Mouse (Mus musculus): ENCODE measurements around the gene Jsrp1. TPM values are rescaled to one million over a fixed set of nuclear protein-coding genes. Genes with fewer than 3 reads are reported as not detected.

Gene Jsrp1
- polyA plus RNA-seq, 1 experiment, result not detected

GRCm38 (mm10) chr10:80792175-80793032 lies 20.9 kb downstream of the Jsrp1 start:
- TF ChIP-seq CTCF (IDR thresholded peaks at IDR 0.05; ENCODE audit: extremely low read depth, insufficient read length, insufficient replicate concordance, low read depth, low read length) (no peak), POLR2A (IDR thresholded peaks at IDR 0.05; ENCODE audit: low read depth, low read length) (no peak)
- peaks cover 71% of the 10 kb centered on the region for H3K36me3 ChIP-seq (ENCODE audit: control insufficient read depth, insufficient read depth, low read length)

GRCm38 (mm10) chr10:80791476-80792174 lies 21.7 kb downstream of the Jsrp1 start:
- Histone ChIP-seq H3K27ac (ENCODE audit: insufficient read depth, low read depth, low read length) (no peak overlapping the region), H3K36me3 (ENCODE audit: control insufficient read depth, insufficient read depth, low read length) (peaks cover 77% of the 10 kb centered on the region), H3K4me3 (ENCODE audit: low read depth, low read length) (no peak overlapping the region), H3K4me1 (ENCODE audit: control insufficient read depth, insufficient read depth, insufficient read length, low read length) (no peaks in the 10 kb centered on the region; the same call in 1 of the 2 replicates), H3K27me3 (ENCODE audit: control insufficient read depth, insufficient read depth, low read length) (no peaks in the 10 kb centered on the region)
- 83% methylated on average over 33 of the region's 33 CpGs for WGBS
- no peak for TF ChIP-seq POLR2A (IDR thresholded peaks at IDR 0.05; ENCODE audit: low read depth, low read length)
- TF ChIP-seq CTCF (IDR thresholded peaks at IDR 0.05; ENCODE audit: extremely low read depth, insufficient read length, insufficient replicate concordance, low read depth, low read length), result no peak

More at GRCm38 (mm10) chr10:80792175-80793032, 20.9 kb downstream of the Jsrp1 start:
- no peak overlapping the region for H3K27ac ChIP-seq (ENCODE audit: insufficient read depth, low read depth, low read length)
- no peaks in the 10 kb centered on the region; the same call in 1 of the 2 replicates for H3K4me1 ChIP-seq (ENCODE audit: control insufficient read depth, insufficient read depth, insufficient read length, low read length)
- H3K4me3 ChIP-seq (ENCODE audit: low read depth, low read length), result peak overlapping the region; percentile 24; the same call in 1 of the 2 replicates
- H3K27me3 ChIP-seq (ENCODE audit: control insufficient read depth, insufficient read depth, low read length), result no peaks in the 10 kb centered on the region
- 66% methylated on average over 41 of the region's 41 CpGs for WGBS

- TF ChIP-seq CTCF (IDR thresholded peaks at IDR 0.05; ENCODE audit: extremely low read depth, insufficient read length, insufficient replicate concordance, low read depth, low read length), result no peak
- no peak for TF ChIP-seq POLR2A (IDR thresholded peaks at IDR 0.05; ENCODE audit: low read depth, low read length)
- no peaks in the 10 kb centered on the region for H3K27me3 ChIP-seq (ENCODE audit: control insufficient read depth, insufficient read depth, low read length)
These were observed 22.4 kb downstream of the Jsrp1 start for GRCm38 (mm10) chr10:80790761-80791404.

GRCm38 (mm10) chr10:80787517-80787916 lies 25.8 kb downstream of the Jsrp1 start:
- Histone ChIP-seq H3K4me1 (ENCODE audit: control insufficient read depth, insufficient read depth, insufficient read length, low read length) (no peaks in the 10 kb centered on the region; the same call in 1 of the 2 replicates), H3K4me3 (ENCODE audit: low read depth, low read length) (no peak overlapping the region), H3K27ac (ENCODE audit: insufficient read depth, low read depth, low read length) (no peak overlapping the region), H3K36me3 (ENCODE audit: control insufficient read depth, insufficient read depth, low read length) (peaks cover 93% of the 10 kb centered on the region), H3K27me3 (ENCODE audit: control insufficient read depth, insufficient read depth, low read length) (no peaks in the 10 kb centered on the region)
- WGBS, result 74% methylated on average over 2 of the region's 2 CpGs
- TF ChIP-seq POLR2A (IDR thresholded peaks at IDR 0.05; ENCODE audit: low read depth, low read length) (no peak), CTCF (IDR thresholded peaks at IDR 0.05; ENCODE audit: extremely low read depth, insufficient read length, insufficient replicate concordance, low read depth, low read length) (no peak)

More at GRCm38 (mm10) chr10:80790761-80791404, 22.4 kb downstream of the Jsrp1 start:
- H3K36me3 ChIP-seq (ENCODE audit: control insufficient read depth, insufficient read depth, low read length), result peaks cover 81% of the 10 kb centered on the region
- no peaks in the 10 kb centered on the region; the same call in 1 of the 2 replicates for H3K4me1 ChIP-seq (ENCODE audit: control insufficient read depth, insufficient read depth, insufficient read length, low read length)
- 89% methylated on average over 19 of the region's 19 CpGs for WGBS
- H3K27ac ChIP-seq (ENCODE audit: insufficient read depth, low read depth, low read length), result no peak overlapping the region
- no peak overlapping the region for H3K4me3 ChIP-seq (ENCODE audit: low read depth, low read length)

- WGBS, result 87% methylated on average over 11 of the region's 11 CpGs
- no peak for TF ChIP-seq POLR2A (IDR thresholded peaks at IDR 0.05; ENCODE audit: low read depth, low read length)
- TF ChIP-seq CTCF (IDR thresholded peaks at IDR 0.05; ENCODE audit: extremely low read depth, insufficient read length, insufficient replicate concordance, low read depth, low read length), result no peak
These were observed 27.3 kb downstream of the Jsrp1 start for GRCm38 (mm10) chr10:80785963-80786362.

GRCm38 (mm10) chr10:80784871-80785270 lies 28.4 kb downstream of the Jsrp1 start:
- Histone ChIP-seq H3K4me1 (ENCODE audit: control insufficient read depth, insufficient read depth, insufficient read length, low read length) (no peaks in the 10 kb centered on the region), H3K27ac (ENCODE audit: insufficient read depth, low read depth, low read length) (no peak overlapping the region), H3K27me3 (ENCODE audit: control insufficient read depth, insufficient read depth, low read length) (no peaks in the 10 kb centered on the region), H3K4me3 (ENCODE audit: low read depth, low read length) (no peak overlapping the region), H3K36me3 (ENCODE audit: control insufficient read depth, insufficient read depth, low read length) (peaks cover 91% of the 10 kb centered on the region)
- 90% methylated on average over 12 of the region's 12 CpGs for WGBS
- TF ChIP-seq CTCF (IDR thresholded peaks at IDR 0.05; ENCODE audit: extremely low read depth, insufficient read length, insufficient replicate concordance, low read depth, low read length) (no peak), POLR2A (IDR thresholded peaks at IDR 0.05; ENCODE audit: low read depth, low read length) (no peak)

More at GRCm38 (mm10) chr10:80785963-80786362, 27.3 kb downstream of the Jsrp1 start:
- no peaks in the 10 kb centered on the region; the same call in 1 of the 2 replicates for H3K4me1 ChIP-seq (ENCODE audit: control insufficient read depth, insufficient read depth, insufficient read length, low read length)
- H3K4me3 ChIP-seq (ENCODE audit: low read depth, low read length), result no peak overlapping the region
- peaks cover 92% of the 10 kb centered on the region for H3K36me3 ChIP-seq (ENCODE audit: control insufficient read depth, insufficient read depth, low read length)
- H3K27me3 ChIP-seq (ENCODE audit: control insufficient read depth, insufficient read depth, low read length), result no peaks in the 10 kb centered on the region
- no peak overlapping the region for H3K27ac ChIP-seq (ENCODE audit: insufficient read depth, low read depth, low read length)
